Mouse (Mus musculus): Measurements from ENCODE around the gene Trmt2b.

GRCm38 (mm10) chrX:134262129-134262528 is 14.7 kb downstream of the Trmt2b start:
- TF ChIP-seq HCFC1 (IDR thresholded peaks at IDR 0.05; ENCODE audit: low read depth, low read length) (no peak), ZC3H11A (IDR thresholded peaks at IDR 0.05; ENCODE audit: low read depth, low read length) (no peak), ZNF384 (IDR thresholded peaks at IDR 0.05; ENCODE audit: low read depth, low read length) (no peak)

All from CH12.LX (cell line).